Mouse (Mus musculus): Measurements from ENCODE around the gene B3galt2. TPM values are rescaled to one million over a fixed set of nuclear protein-coding genes. Genes with fewer than 3 reads are reported as not detected.

Gene B3galt2
- polyA plus RNA-seq, 1 experiment from 2014 or later: 6.9 TPM

Other genes starting within 250 kb of the B3galt2 start
- 18.5 and 19.1 TPM in 2 replicates for gene Cdc73, start 62.2 kb downstream of the B3galt2 start, polyA plus RNA-seq (2015; fragmentation: Nextera tagmentation; extraction: Ambion mirVana)
- gene Glrx2, start 75.7 kb downstream of the B3galt2 start, polyA plus RNA-seq (2015; fragmentation: Nextera tagmentation; extraction: Ambion mirVana): 118 and 125 TPM in 2 replicates
- gene Trove2, start 136.4 kb downstream of the B3galt2 start, polyA plus RNA-seq (2015; fragmentation: Nextera tagmentation; extraction: Ambion mirVana): 29.0 and 29.3 TPM in 2 replicates
- gene Uchl5, start 136.6 kb downstream of the B3galt2 start, polyA plus RNA-seq (2015; fragmentation: Nextera tagmentation; extraction: Ambion mirVana): 67.6 and 69.0 TPM in 2 replicates

Data from hindbrain, embryonic 15.5 days (tissue).